Mouse (Mus musculus) forebrain, embryonic 15.5 days (tissue): ENCODE data around the gene Gata2. TPM values are rescaled to one million over a fixed set of nuclear protein-coding genes. Genes with fewer than 3 reads are reported as not detected.

Experiments used
- ATAC-seq: fragments of 200-750 bp; cut with Nextera tagmentation; replicated peaks from 2 replicates; pipeline ENCODE4 v1.8.0; 2017; ENCODE audit warnings: mild to moderate bottlenecking, moderate TSS enrichment, moderate library complexity
- H3K27ac ChIP-seq: fragments of 300-500 bp; sonication (generic); replicated peaks from 2 replicates; pipeline ENCODE4 v1.5.1; 2015; ENCODE audit warnings: mild to moderate bottlenecking, inconsistent platforms
- H3K27me3 ChIP-seq: fragments of 300-500 bp; sonication (generic); 2 replicates; pipeline ENCODE4 v1.6.1; 2015; ENCODE audit warnings: inconsistent platforms
- H3K36me3 ChIP-seq: fragments of 300-500 bp; sonication (generic); 2 replicates; pipeline ENCODE4 v1.6.1; 2015; ENCODE audit warnings: mild to moderate bottlenecking, inconsistent platforms
- H3K4me1 ChIP-seq: fragments of 300-500 bp; sonication (generic); 2 replicates; pipeline ENCODE4 v1.6.1; 2015; ENCODE audit warnings: inconsistent platforms
- H3K4me2 ChIP-seq: fragments of 300-500 bp; sonication (generic); replicated peaks from 2 replicates; pipeline ENCODE4 v1.6.1; 2015; ENCODE audit warnings: mild to moderate bottlenecking, inconsistent platforms
- H3K4me3 ChIP-seq: fragments of 300-500 bp; sonication (generic); 2 replicates; pipeline ENCODE4 v1.5.1; 2015; ENCODE audit warnings: mild to moderate bottlenecking, inconsistent platforms
- H3K9ac ChIP-seq: fragments of 300-500 bp; sonication (generic); replicated peaks from 2 replicates; pipeline ENCODE4 v1.6.1; 2015; ENCODE audit warnings: mild to moderate bottlenecking, inconsistent platforms
- H3K9me3 ChIP-seq: fragments of 300-500 bp; sonication (generic); 2 replicates; pipeline ENCODE4 v1.6.1; 2016; ENCODE audit warnings: inconsistent platforms
- WGBS: fragments of 180-500 bp; shearing (Covaris S2); methylation state at CpG from one replicate; pipeline ENCODE4 v1.1.7; 2015; ENCODE audit warnings: mixed read lengths; 5-methylcytosine and 5-hydroxymethylcytosine counted together
- polyA plus RNA-seq: library from polyadenylated mRNA; unstranded; fragments of >200 nt; fragmentation: Nextera tagmentation; extraction: Ambion mirVana; gene quantifications from 2 replicates; pipeline ENCODE4 v1.2.1, GENCODE M21; 2015

Gata2 gene
- polyA plus RNA-seq, 1 experiment from 2014 or later, result 2.7 TPM

DNA sequence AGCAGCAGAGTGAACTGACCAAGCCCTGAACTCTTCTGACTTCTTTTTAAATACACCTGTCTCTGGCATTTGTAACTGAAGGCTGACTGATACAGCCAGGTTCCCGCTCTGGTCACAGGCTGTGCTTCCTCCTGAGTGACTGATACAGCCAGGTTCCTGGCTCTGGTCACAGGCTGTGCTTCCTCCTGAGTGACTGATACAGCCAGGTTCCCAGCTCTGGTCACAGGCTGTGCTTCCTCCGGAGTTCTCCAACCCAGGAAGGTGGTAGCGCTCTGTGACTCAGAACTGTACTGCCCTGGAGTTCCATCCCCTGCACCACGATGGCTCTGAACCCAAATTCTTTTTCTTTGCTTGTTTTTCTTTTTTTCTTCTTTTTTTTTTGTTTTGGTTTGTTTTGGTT, 9.0 kb upstream of the Gata2 start:
- H3K36me3 ChIP-seq, result no peaks in the 10 kb centered on the region
- H3K9ac ChIP-seq, result no peak overlapping the region
- no peak for ATAC-seq
- peaks cover 30% of the 10 kb centered on the region for H3K27me3 ChIP-seq
- 82% methylated on average over 4 of the region's 4 CpGs for whole genome bisulfite sequencing
- H3K4me3 ChIP-seq, result no peak overlapping the region
- no peaks in the 10 kb centered on the region for H3K9me3 ChIP-seq
- no peak overlapping the region for H3K27ac ChIP-seq
- no peak overlapping the region for H3K4me2 ChIP-seq
- peaks cover 10% of the 10 kb centered on the region for H3K4me1 ChIP-seq

DNA sequence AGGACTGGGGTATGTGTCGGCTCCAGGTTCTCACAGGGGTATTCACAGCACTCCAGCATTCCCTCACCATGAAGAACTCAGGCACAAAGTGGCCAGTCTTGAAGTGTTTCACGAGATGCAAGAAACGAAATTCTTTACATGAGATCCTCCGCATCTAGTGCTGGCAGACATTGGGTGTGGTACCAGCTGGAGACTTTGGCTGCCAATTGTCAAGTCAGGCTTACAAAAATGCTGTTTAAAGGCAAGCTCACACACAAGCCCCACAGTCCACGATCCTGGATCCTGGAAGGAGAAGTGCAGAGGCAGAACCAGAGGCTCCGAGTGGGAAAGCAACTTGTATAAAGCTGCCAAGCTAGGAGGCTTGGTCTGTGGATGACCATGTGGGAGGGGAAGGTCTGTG, 5.5 kb upstream of the Gata2 start:
- H3K4me2 ChIP-seq, result no peak overlapping the region
- WGBS, result 65% methylated on average over 6 of the region's 6 CpGs
- peaks cover 22% of the 10 kb centered on the region for H3K4me1 ChIP-seq
- no peak overlapping the region for H3K27ac ChIP-seq
- no peaks in the 10 kb centered on the region for H3K36me3 ChIP-seq
- ATAC-seq, result no peak
- no peaks in the 10 kb centered on the region for H3K9me3 ChIP-seq
- H3K4me3 ChIP-seq, result no peak overlapping the region
- H3K9ac ChIP-seq, result no peak overlapping the region
- H3K27me3 ChIP-seq, result peaks cover 65% of the 10 kb centered on the region

DNA sequence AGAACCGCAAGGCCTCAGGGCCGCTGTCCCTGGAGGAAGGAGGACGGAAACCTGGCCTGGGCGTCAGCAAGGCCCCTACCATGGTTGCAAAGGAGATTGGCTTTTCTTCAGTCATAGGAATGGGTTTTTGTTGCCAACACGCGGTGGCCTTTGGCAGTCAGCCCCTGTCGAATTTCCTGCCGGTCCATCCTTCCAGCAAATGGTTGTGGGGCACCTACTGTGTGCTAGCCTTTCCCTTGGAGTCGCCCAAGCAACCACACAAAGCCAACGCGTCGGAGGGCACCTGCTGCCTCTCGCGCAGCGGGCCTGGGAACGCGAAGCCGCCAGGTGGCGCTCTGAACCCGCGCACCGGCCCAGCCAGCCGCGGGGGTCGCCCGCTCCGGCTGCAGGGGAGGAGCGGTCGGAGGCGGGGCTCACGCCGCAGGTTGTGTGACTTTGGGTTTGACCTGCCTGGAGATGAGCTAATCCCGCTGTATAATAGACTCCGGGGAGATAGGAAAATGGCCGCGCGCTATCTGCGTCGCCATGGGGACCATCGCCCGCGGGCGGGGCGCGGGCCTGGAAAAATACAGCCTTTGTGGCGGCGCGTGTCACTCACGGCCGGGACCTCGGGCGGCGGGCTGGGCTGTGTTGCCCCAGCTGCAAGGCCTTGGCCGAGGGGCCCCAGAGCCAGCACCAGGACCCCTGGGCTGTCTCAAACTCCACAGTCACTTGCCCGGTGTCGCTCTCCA, 4.2 kb upstream of the Gata2 start:
- ATAC-seq, result peak; percentile 76
- H3K4me3 ChIP-seq, result peak overlapping the region; percentile 54
- H3K9me3 ChIP-seq, result no peaks in the 10 kb centered on the region
- H3K4me2 ChIP-seq, result peak overlapping the region; percentile 84
- H3K27me3 ChIP-seq, result peaks cover 77% of the 10 kb centered on the region
- under 1% methylated on average over 56 of the region's 56 CpGs for WGBS
- H3K36me3 ChIP-seq, result no peaks in the 10 kb centered on the region
- H3K4me1 ChIP-seq, result peaks cover 33% of the 10 kb centered on the region
- H3K9ac ChIP-seq, result peak overlapping the region; percentile 46
- H3K27ac ChIP-seq, result no peak overlapping the region

DNA sequence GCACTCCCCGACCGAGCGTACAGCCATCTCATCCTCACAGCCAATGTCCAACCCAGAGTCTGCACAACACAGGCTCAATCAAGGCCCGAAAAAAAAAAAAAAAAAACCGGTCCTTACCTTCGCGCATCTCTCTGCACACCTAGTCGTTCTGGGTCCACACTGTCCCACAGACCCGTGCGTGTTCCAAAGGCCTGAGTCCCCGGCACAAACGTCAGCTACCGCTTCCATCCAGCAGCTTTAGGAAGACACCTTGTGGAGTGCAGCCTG, 3.7 kb upstream of the Gata2 start:
- peak overlapping the region; percentile 46 for H3K9ac ChIP-seq
- H3K4me1 ChIP-seq, result peaks cover 33% of the 10 kb centered on the region
- peaks cover 81% of the 10 kb centered on the region for H3K27me3 ChIP-seq
- ATAC-seq, result peak; percentile 38
- under 1% methylated on average over 13 of the region's 13 CpGs for WGBS
- peak overlapping the region; percentile 54 for H3K4me3 ChIP-seq
- H3K27ac ChIP-seq, result no peak overlapping the region
- H3K9me3 ChIP-seq, result no peaks in the 10 kb centered on the region
- peak overlapping the region; percentile 84 for H3K4me2 ChIP-seq
- no peaks in the 10 kb centered on the region for H3K36me3 ChIP-seq

DNA sequence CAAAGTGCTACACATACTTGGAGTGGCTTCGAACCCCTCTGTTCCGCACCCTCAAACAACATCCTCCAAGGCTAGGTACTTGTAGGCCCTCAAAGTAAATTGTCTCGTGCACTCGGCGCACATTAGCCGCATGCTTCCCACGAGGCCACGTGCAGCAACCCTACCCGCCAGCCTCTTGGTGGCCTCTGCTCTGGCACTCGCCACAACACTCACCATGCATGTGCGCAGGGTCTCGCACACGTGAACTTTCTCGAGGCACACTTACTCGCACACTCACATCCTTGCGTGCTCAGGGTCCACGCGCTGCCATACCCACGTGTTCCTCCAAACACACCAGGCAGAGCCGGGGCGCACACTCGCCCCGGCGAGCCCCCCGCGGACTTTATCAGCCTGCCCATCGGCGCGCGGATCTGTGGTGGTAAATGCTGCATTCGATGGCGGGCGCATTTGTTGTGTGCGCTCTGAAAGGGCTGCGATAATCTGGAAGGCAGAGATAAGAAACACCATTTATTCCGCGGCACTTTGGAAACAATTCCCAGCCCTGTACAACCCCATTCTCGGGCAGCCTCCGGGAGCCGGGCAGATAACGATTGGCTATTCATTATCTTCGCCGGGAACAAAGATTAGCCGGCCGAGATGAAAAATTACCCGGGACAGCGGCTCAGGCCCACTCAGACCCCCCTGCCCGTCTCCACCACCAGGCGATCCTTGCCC, 3.2 kb upstream of the Gata2 start:
- no peak overlapping the region; the same call in 1 of the 2 replicates for H3K9ac ChIP-seq
- no peaks in the 10 kb centered on the region for H3K36me3 ChIP-seq
- peak overlapping the region; percentile 54 for H3K4me3 ChIP-seq
- peaks cover 33% of the 10 kb centered on the region for H3K4me1 ChIP-seq
- peak overlapping the region; percentile 84 for H3K4me2 ChIP-seq
- ATAC-seq, result peak; percentile 11; the same call in 1 of the 2 replicates
- 2% methylated on average over 49 of the region's 49 CpGs for WGBS
- H3K27ac ChIP-seq, result no peak overlapping the region
- peaks cover 86% of the 10 kb centered on the region for H3K27me3 ChIP-seq
- no peaks in the 10 kb centered on the region for H3K9me3 ChIP-seq

DNA sequence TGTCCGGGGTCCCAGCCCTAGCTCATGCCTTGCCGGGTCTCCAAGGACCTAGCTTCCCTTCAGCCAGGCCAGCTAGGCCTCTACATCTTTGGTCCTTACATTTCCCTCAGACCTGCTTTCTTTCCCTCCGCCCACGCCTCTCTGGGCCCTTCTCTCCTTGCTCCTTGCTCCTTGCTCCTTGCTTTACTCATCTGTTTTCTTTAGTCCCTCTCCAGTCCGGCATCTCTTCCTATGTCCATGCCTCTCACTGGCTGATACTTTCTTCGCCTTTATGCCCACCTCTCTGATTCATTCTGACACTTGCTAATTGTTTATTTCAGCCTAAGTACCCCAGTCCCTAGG, 2.7 kb upstream of the Gata2 start:
- Histone ChIP-seq H3K9ac (no peak overlapping the region), H3K36me3 (no peaks in the 10 kb centered on the region), H3K4me2 (peak overlapping the region; percentile 84; the same call in 1 of the 2 replicates), H3K4me3 (no peak overlapping the region), H3K27me3 (peaks cover 92% of the 10 kb centered on the region), H3K4me1 (peaks cover 33% of the 10 kb centered on the region), H3K9me3 (no peaks in the 10 kb centered on the region), H3K27ac (no peak overlapping the region)
- no peak for ATAC-seq
- 20% methylated on average over 6 of the region's 6 CpGs for WGBS

DNA sequence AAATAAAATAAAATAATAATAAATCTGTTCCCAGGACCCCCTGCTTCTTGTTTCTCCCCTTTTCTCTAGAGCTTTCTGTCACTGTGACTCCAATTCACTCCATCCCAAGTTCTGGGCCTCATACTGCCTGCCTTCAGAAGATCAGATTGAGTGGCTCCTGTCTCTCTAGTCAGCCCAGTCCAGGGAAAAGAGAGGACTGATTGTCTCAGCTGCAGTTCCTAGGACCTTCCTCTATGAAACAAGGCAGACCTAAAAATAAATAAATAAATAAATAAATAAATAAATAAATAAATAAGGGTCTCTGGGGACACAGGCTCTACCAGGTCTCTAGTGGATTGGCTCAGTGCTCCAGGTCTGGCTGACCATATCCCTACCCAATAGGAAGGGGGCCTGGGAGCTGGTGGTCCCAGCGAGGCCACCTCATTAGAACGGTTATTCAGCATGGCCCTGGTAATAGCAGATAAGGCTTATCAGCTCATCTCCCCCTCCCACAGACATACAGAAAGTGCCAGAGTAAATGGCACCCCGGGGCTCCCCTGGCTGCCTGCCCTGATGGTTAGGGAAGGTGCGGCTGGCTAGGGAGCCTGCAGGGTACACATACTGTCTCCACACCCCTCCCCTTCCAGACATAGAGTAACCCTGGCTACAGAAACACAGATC, 2.1 kb upstream of the Gata2 start:
- peaks cover 94% of the 10 kb centered on the region for H3K27me3 ChIP-seq
- H3K27ac ChIP-seq, result no peak overlapping the region
- no peaks in the 10 kb centered on the region for H3K36me3 ChIP-seq
- no peak for ATAC-seq
- peaks cover 36% of the 10 kb centered on the region for H3K4me1 ChIP-seq
- H3K4me3 ChIP-seq, result no peak overlapping the region
- no peak overlapping the region for H3K9ac ChIP-seq
- 10% methylated on average over 4 of the region's 4 CpGs for WGBS
- no peak overlapping the region for H3K4me2 ChIP-seq
- H3K9me3 ChIP-seq, result no peaks in the 10 kb centered on the region

DNA sequence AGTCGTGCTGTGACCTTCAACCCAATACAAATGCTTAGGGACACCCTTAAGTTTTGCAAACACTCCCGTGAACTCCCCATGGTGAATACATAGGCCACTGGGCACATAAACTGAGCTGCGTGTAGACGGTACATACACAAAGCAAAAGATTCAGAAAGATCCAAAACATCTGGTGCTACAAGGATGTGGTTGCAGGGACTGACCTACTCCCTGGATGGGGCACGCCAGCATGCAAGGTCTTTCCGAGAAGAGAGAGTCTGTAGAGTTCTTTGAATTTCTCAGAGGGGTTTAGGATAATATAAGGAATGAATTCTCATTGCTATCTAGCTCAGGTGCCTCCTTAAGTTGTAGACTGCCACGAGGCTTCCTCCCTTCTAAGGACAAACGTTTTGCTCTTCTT, 935 bp upstream of the Gata2 start:
- H3K4me3 ChIP-seq, result no peak overlapping the region
- H3K27me3 ChIP-seq, result peaks cover 96% of the 10 kb centered on the region
- no peaks in the 10 kb centered on the region for H3K36me3 ChIP-seq
- no peak overlapping the region for H3K27ac ChIP-seq
- H3K9ac ChIP-seq, result no peak overlapping the region
- H3K4me1 ChIP-seq, result peaks cover 45% of the 10 kb centered on the region
- WGBS, result 11% methylated on average over 8 of the region's 8 CpGs
- no peak overlapping the region for H3K4me2 ChIP-seq
- no peak for ATAC-seq
- H3K9me3 ChIP-seq, result no peaks in the 10 kb centered on the region

DNA sequence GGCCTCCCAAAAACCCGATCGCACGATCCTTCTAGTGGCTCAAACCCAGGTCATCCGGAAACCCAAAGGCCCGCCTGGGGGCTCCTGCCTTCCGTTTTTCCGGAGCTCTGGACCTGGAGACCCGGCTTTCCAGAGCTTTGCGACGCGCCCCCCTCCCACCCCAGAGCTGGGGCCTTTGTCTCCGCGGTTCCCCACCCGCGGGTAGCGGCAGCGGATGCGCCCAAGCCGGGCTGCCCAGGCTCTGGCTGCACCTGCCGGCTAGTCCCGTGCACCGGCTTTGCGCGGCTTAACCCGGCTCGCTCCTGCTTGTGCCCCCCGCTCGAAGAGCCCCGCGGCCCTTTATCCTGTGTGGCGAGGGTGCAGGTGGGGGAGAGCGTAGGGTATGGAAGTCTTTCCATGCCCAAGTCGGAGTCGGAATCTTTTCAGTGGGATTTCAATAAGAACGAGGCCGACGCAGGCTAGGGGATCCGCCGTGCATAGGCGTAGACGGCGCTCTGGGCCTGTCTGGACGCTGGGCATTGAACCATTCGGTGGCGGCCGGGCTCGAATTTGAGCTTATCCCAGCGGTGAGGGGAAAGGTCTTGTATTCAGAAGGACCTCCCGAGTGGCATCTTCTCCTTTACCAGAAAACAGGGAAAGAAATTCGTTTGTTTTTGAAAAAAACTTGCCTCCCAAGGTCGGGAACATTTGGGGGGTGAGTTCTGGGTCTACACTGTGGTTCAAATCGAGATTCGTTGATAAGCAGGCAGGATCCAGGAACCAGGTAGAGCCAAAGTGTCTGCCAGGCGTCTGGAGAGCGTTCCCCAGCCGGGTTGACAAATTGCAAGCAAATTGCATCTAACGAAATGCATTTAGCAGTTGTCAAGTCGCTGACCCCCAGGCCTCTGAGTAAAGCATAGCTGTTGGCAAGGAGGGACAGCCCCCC, 624 bp downstream of the Gata2 start:
- WGBS, result under 1% methylated on average over 58 of the region's 58 CpGs
- H3K4me1 ChIP-seq, result peaks cover 52% of the 10 kb centered on the region
- H3K9ac ChIP-seq, result peak overlapping the region; percentile 25; the same call in 1 of the 2 replicates
- peak overlapping the region; percentile 45 for H3K4me2 ChIP-seq
- peaks cover 97% of the 10 kb centered on the region for H3K27me3 ChIP-seq
- no peak for ATAC-seq
- H3K4me3 ChIP-seq, result peak overlapping the region; percentile 28
- no peaks in the 10 kb centered on the region for H3K36me3 ChIP-seq
- H3K9me3 ChIP-seq, result no peaks in the 10 kb centered on the region
- H3K27ac ChIP-seq, result no peak overlapping the region

DNA sequence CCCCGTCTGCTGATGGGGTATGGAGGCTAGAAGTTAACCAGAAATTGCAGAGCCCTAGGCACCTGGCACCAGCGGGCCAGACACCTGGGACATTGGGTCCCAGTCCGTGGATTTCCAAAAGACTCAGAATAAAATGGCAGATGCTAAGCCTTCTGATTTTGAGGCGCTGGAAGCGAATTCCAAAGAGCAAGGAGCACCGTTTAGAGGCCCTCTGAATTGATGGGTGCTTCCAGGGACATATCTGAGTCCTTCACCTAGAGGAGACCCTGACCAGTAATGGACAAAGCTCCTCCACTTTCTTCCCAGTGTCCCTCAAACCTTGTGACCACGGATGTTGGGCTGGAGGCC, 1.3 kb downstream of the Gata2 start:
- H3K36me3 ChIP-seq, result no peaks in the 10 kb centered on the region
- H3K4me2 ChIP-seq, result no peak overlapping the region
- H3K27ac ChIP-seq, result no peak overlapping the region
- WGBS, result 3% methylated on average over 7 of the region's 7 CpGs
- no peaks in the 10 kb centered on the region for H3K9me3 ChIP-seq
- H3K4me1 ChIP-seq, result peaks cover 52% of the 10 kb centered on the region
- peaks cover 98% of the 10 kb centered on the region for H3K27me3 ChIP-seq
- no peak for ATAC-seq
- H3K9ac ChIP-seq, result no peak overlapping the region
- H3K4me3 ChIP-seq, result no peak overlapping the region

DNA sequence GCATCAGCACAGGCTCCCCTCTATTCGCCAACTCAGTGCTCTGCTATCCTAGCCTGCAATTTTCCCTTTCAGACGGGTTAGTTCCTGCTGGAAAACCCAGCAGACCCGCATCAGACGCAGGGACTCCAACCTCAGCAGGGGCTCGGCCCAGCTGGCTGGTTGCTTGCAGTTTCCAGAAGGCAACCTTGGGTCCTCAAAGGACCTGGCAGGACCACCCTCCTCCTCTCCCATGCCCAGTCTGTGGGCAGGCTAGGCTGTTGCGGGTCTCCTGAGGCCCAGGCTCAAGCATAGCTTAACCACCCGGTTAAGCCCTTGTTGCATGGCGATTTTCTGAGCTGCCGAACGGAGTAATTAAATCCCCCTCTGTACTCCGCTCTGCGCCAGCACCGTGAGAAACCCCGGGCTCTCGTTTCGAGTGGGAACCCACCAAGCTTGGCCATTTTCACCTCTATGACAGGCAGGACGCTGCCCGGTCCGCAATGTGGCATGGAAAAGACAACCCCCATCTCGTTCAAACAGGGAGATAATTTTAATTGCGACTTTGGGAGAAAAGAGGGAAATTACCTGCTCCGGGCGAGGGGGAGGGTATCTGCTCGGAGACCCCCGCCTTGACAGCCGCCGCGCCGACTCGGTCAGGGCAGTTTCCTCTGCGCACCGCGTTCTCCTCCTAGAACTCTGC, 2.5 kb downstream of the Gata2 start:
- Histone ChIP-seq H3K27ac (no peak overlapping the region), H3K27me3 (peaks cover 98% of the 10 kb centered on the region), H3K4me1 (peaks cover 43% of the 10 kb centered on the region), H3K9ac (no peak overlapping the region), H3K9me3 (no peaks in the 10 kb centered on the region), H3K36me3 (no peaks in the 10 kb centered on the region), H3K4me3 (peak overlapping the region; percentile 28), H3K4me2 (no peak overlapping the region)
- ATAC-seq, result no peak
- WGBS, result 3% methylated on average over 33 of the region's 33 CpGs
